In the genomic region with DNA sequence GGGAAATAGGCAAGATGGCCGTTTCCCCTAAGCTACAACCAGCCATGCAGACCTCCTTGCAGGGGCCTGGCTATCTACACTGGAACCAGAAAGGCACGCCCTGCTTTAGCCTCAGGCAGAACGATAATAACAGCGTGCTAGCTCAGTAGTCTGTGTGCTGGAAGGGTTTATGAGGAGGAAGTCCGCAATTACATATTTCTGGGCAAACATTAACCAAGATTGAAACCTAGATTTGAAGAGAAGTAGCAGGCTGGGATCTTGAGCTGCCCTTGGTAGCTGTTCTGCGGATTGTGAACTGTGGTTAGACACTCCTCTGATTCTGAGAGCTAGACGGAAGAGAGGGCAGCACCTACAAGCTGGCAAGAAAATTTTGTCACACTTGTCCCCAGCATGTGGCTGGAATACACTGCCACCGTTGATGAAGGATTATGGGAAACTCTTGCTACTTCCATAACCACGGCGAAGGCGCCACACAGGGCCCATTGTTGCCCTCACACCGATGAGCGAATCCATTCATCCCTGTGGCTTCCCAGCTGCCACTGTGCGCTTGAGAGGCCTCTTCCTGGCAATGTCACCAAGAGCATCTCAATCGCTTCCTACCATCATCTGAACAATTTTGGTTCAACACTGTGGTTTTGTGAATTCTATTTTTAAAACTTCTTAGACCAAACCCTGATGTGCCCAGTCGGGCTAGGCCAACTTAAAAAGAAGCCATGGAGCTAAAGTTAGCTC, we compare ENCODE assay signal across 9 mouse cellular contexts. TPM values are rescaled to one million over a fixed set of nuclear protein-coding genes. Genes with fewer than 3 reads are reported as not detected.
DNase-seq lines count a peak whose midpoint lies in the region; ATAC-seq and TF ChIP-seq lines count a peak whose summit lies in the region.
"Had no signal": no experiment of that assay in that cellular context is flagged by ENCODE, and none has a peak within 500 bp of the region (broad histone marks: within the 10 kb centered on the region; RNA-seq: fewer than 3 reads in every experiment).

No protein-coding gene starts in this region.

- no peak overlapping the region for H3K9ac ChIP-seq in hindbrain, postnatal 0 days (replicated peaks; ENCODE audit: low read length)
- H3K9ac ChIP-seq in hindbrain, embryonic 12.5 days, result no peak overlapping the region

- H3K27me3 ChIP-seq in hindbrain, postnatal 0 days (ENCODE audit: insufficient read depth, low read length), result no peaks in the 10 kb centered on the region
- no peaks in the 10 kb centered on the region; the same call in 1 of the 2 replicates for H3K27me3 ChIP-seq in hindbrain, embryonic 12.5 days
- peaks cover 1% of the 10 kb centered on the region for H3K27me3 ChIP-seq in megakaryocyte, embryonic 14.5 days (replicated peaks)

- DNase-seq in hindbrain, postnatal 0 days (ENCODE audit: low spot score), result peak; percentile 21
- peak; percentile 66 for DNase-seq in kidney, postnatal 14 days
- DNase-seq in embryo, embryonic 10.5 days (ENCODE audit: low spot score), result no peak
- no peak for DNase-seq in yolk sac, embryonic 10.5 days (ENCODE audit: low spot score)
- no peak for DNase-seq in cerebellum, postnatal 25 days

- no peaks in the 10 kb centered on the region for H3K4me1 ChIP-seq in hindbrain, postnatal 0 days (ENCODE audit: insufficient read depth, low read length)
- no peaks in the 10 kb centered on the region for H3K4me1 ChIP-seq in hindbrain, embryonic 12.5 days
- H3K4me1 ChIP-seq in megakaryocyte, embryonic 14.5 days, result peaks cover 68% of the 10 kb centered on the region
- H3K4me1 ChIP-seq: forebrain, embryonic 10.5 days had no signal

- ATAC-seq in hindbrain, postnatal 0 days, result peak; percentile 53; the same call in 1 of the 2 replicates
- ATAC-seq in hindbrain, embryonic 12.5 days (ENCODE audit: low FRiP score), result no peak
- ATAC-seq in common myeloid progenitor, adult 5-6 weeks (replicated peaks; ENCODE audit: low read depth, poor library complexity, severe bottlenecking), result peak; percentile 85

- no peak overlapping the region for H3K4me3 ChIP-seq in hindbrain, postnatal 0 days (ENCODE audit: low read length)
- H3K4me3 ChIP-seq in hindbrain, embryonic 12.5 days, result no peak overlapping the region
- peak overlapping the region; percentile 85 for H3K4me3 ChIP-seq in megakaryocyte, embryonic 14.5 days (replicated peaks)
- H3K4me3 ChIP-seq: forebrain, embryonic 10.5 days had no signal

- no peak overlapping the region for H3K27ac ChIP-seq in hindbrain, postnatal 0 days
- no peak overlapping the region for H3K27ac ChIP-seq in hindbrain, embryonic 12.5 days
- H3K27ac ChIP-seq: forebrain, embryonic 10.5 days had no signal

- H3K36me3 ChIP-seq in hindbrain, postnatal 0 days (ENCODE audit: insufficient read depth, low read length), result no peaks in the 10 kb centered on the region
- H3K36me3 ChIP-seq in hindbrain, embryonic 12.5 days, result no peaks in the 10 kb centered on the region
- H3K36me3 ChIP-seq in megakaryocyte, embryonic 14.5 days (replicated peaks; ENCODE audit: low read length), result peaks cover 2% of the 10 kb centered on the region
- H3K36me3 ChIP-seq: forebrain, embryonic 10.5 days had no signal

- 75% methylated on average over 16 of the region's 16 CpGs for whole genome bisulfite sequencing in hindbrain, postnatal 0 days
- WGBS in hindbrain, embryonic 12.5 days, result 87% methylated on average over 16 of the region's 16 CpGs

- H3K9me3 ChIP-seq in hindbrain, postnatal 0 days (ENCODE audit: low read length), result no peaks in the 10 kb centered on the region
- H3K9me3 ChIP-seq in hindbrain, embryonic 12.5 days (replicated peaks), result no peaks in the 10 kb centered on the region
- peaks cover 6% of the 10 kb centered on the region; the same call in 1 of the 2 replicates for H3K9me3 ChIP-seq in megakaryocyte, embryonic 14.5 days
- H3K9me3 ChIP-seq: forebrain, embryonic 10.5 days had no signal

- TF ChIP-seq CTCF in hindbrain, postnatal 0 days (IDR thresholded peaks at IDR 0.05; ENCODE audit: low read depth), result no peak

- H3K4me2 ChIP-seq in hindbrain, postnatal 0 days (ENCODE audit: low read depth, low read length), result no peak overlapping the region
- no peak overlapping the region for H3K4me2 ChIP-seq in hindbrain, embryonic 12.5 days (replicated peaks)

RNA-seq across cellular contexts. Expression of a gene that starts 23.9 kb away (rescaled TPM):
- 8.7 and 10.5 TPM in 2 replicates for total RNA-seq in hindbrain, postnatal 0 days (2014; rRNA removed)
- 12.0 and 12.5 TPM in 2 replicates for polyA plus RNA-seq in hindbrain, postnatal 0 days (2015; fragmentation: Nextera tagmentation; extraction: Ambion mirVana)
- 3.9 and 4.0 TPM in 2 replicates for polyA plus RNA-seq in hindbrain, embryonic 12.5 days (2016; fragmentation: Nextera tagmentation; extraction: Ambion mirVana)
- total RNA-seq in common myeloid progenitor, adult 5-6 weeks (2017), result 47.1 and 54.4 TPM in 2 replicates
- not detected in 2 replicates for polyA plus RNA-seq in megakaryocyte, embryonic 14.5 days (2012; ENCODE audit: insufficient read depth, low replicate concordance)

Comparison
In these comparisons a context has a peak if more than half of its experiments do, and no peak if none do; other contexts are left out.
1. DNase-seq: peak in hindbrain, postnatal 0 days (single experiment) and kidney, postnatal 14 days (single experiment); none in embryo, embryonic 10.5 days (single experiment), yolk sac, embryonic 10.5 days (single experiment) and cerebellum, postnatal 25 days (0 of 2).